15 mouse cellular contexts compared by ENCODE assay signal in genomic region chr11:20278702-20279101, GRCm38 (mm10). TPM values are rescaled to one million over a fixed set of nuclear protein-coding genes. Genes with fewer than 3 reads are reported as not detected.
DNase-seq lines count a peak whose midpoint lies in the region; ATAC-seq lines count a peak whose summit lies in the region.
"Had no signal": no experiment of that assay in that cellular context is flagged by ENCODE, and none has a peak within 500 bp of the region (broad histone marks: within the 10 kb centered on the region; RNA-seq: fewer than 3 reads in every experiment).

No protein-coding gene starts in this region.

- no peaks in the 10 kb centered on the region for H3K27me3 ChIP-seq in heart, embryonic 10.5 days (ENCODE audit: insufficient read depth, poor library complexity, severe bottlenecking)
- no peaks in the 10 kb centered on the region for H3K27me3 ChIP-seq in lung, embryonic 16.5 days (ENCODE audit: control insufficient read depth, insufficient read depth, low read depth, low read length)
- H3K27me3 ChIP-seq in kidney, embryonic 16.5 days (ENCODE audit: insufficient read depth, low read length): no peaks in the 10 kb centered on the region
- no peaks in the 10 kb centered on the region for H3K27me3 ChIP-seq in stomach, embryonic 15.5 days (replicated peaks)
- H3K27me3 ChIP-seq: midbrain, embryonic 15.5 days had no signal

- no peak overlapping the region for H3K4me3 ChIP-seq in heart, embryonic 10.5 days
- no peak overlapping the region for H3K4me3 ChIP-seq in lung, embryonic 16.5 days (ENCODE audit: low read length)
- H3K4me3 ChIP-seq in kidney, embryonic 16.5 days (ENCODE audit: low read length): no peak overlapping the region
- no peak overlapping the region for H3K4me3 ChIP-seq in stomach, embryonic 15.5 days (replicated peaks)
- H3K4me3 ChIP-seq: heart, adult 2 months; midbrain, embryonic 15.5 days had no signal

- no peaks in the 10 kb centered on the region for H3K9me3 ChIP-seq in heart, embryonic 10.5 days
- H3K9me3 ChIP-seq in lung, embryonic 16.5 days (ENCODE audit: control insufficient read depth, low read length): no peaks in the 10 kb centered on the region
- no peaks in the 10 kb centered on the region for H3K9me3 ChIP-seq in kidney, embryonic 16.5 days (ENCODE audit: low read length)
- no peaks in the 10 kb centered on the region for H3K9me3 ChIP-seq in stomach, embryonic 15.5 days
- H3K9me3 ChIP-seq: midbrain, embryonic 15.5 days had no signal

- WGBS in heart, embryonic 10.5 days: 13% methylated on average over 5 of the region's 5 CpGs
- WGBS in lung, embryonic 16.5 days: 16% methylated on average over 5 of the region's 5 CpGs
- WGBS in kidney, embryonic 16.5 days: 32% methylated on average over 5 of the region's 5 CpGs
- WGBS in stomach, embryonic 15.5 days: 26% methylated on average over 5 of the region's 5 CpGs

- peak; percentile 66 for DNase-seq in heart, embryonic 10.5 days (ENCODE audit: low spot score)
- DNase-seq in heart, adult 8-10 months (ENCODE audit: low spot score): no peak
- DNase-seq in lung, adult 18-20 months: no peak
- DNase-seq in left cerebral cortex, adult 11 months (ENCODE audit: low spot score): no peak
- no peak for DNase-seq in liver
- DNase-seq: cerebellum, adult 9-11 months; gastrocnemius, postnatal 10 days; heart, adult 2 months; heart, postnatal 10 days; right cerebral cortex, adult 18-20 months; thymus, adult 2 months had no signal

- H3K4me2 ChIP-seq in lung, embryonic 16.5 days (ENCODE audit: low read depth, low read length): no peak overlapping the region
- H3K4me2 ChIP-seq in kidney, embryonic 16.5 days (replicated peaks; ENCODE audit: low read depth, low read length): no peak overlapping the region
- H3K4me2 ChIP-seq in stomach, embryonic 15.5 days: no peak overlapping the region
- H3K4me2 ChIP-seq: midbrain, embryonic 15.5 days had no signal

- H3K36me3 ChIP-seq in heart, embryonic 10.5 days: no peaks in the 10 kb centered on the region
- no peaks in the 10 kb centered on the region for H3K36me3 ChIP-seq in lung, embryonic 16.5 days (ENCODE audit: control insufficient read depth, insufficient read depth, low read length)
- no peaks in the 10 kb centered on the region for H3K36me3 ChIP-seq in kidney, embryonic 16.5 days (ENCODE audit: insufficient read depth, low read length)
- no peaks in the 10 kb centered on the region for H3K36me3 ChIP-seq in stomach, embryonic 15.5 days
- H3K36me3 ChIP-seq: midbrain, embryonic 15.5 days had no signal

- peak; percentile 73 for ATAC-seq in lung, embryonic 16.5 days (ENCODE audit: low read depth)
- peak; percentile 57; the same call in 1 of the 2 replicates for ATAC-seq in kidney, embryonic 16.5 days (ENCODE audit: low FRiP score, low TSS enrichment)
- peak; percentile 79 for ATAC-seq in stomach, embryonic 15.5 days (ENCODE audit: insufficient read depth, low FRiP score, low read depth)
- ATAC-seq: midbrain, embryonic 15.5 days had no signal

- H3K9ac ChIP-seq in lung, embryonic 16.5 days (ENCODE audit: low read length): no peak overlapping the region
- no peak overlapping the region for H3K9ac ChIP-seq in kidney, embryonic 16.5 days (replicated peaks; ENCODE audit: low read length)
- H3K9ac ChIP-seq in stomach, embryonic 15.5 days: no peak overlapping the region
- H3K9ac ChIP-seq: midbrain, embryonic 15.5 days had no signal

- peaks cover 9% of the 10 kb centered on the region; the same call in 1 of the 2 replicates for H3K4me1 ChIP-seq in heart, embryonic 10.5 days
- H3K4me1 ChIP-seq in lung, embryonic 16.5 days (replicated peaks; ENCODE audit: control insufficient read depth, insufficient read depth, low read length): peaks cover 10% of the 10 kb centered on the region
- H3K4me1 ChIP-seq in kidney, embryonic 16.5 days (ENCODE audit: insufficient read depth, low read length): no peaks in the 10 kb centered on the region
- H3K4me1 ChIP-seq in stomach, embryonic 15.5 days: 0 out of 2 replicates have a peak, but pooled peaks cover 2% of the 10 kb centered on the region
- H3K4me1 ChIP-seq: midbrain, embryonic 15.5 days had no signal

- H3K27ac ChIP-seq in heart, embryonic 10.5 days: no peak overlapping the region
- peak overlapping the region; percentile 30; the same call in 1 of the 2 replicates for H3K27ac ChIP-seq in lung, embryonic 16.5 days (ENCODE audit: low read length)
- no peak overlapping the region for H3K27ac ChIP-seq in kidney, embryonic 16.5 days (ENCODE audit: low read length)
- no peak overlapping the region for H3K27ac ChIP-seq in stomach, embryonic 15.5 days
- H3K27ac ChIP-seq: heart, adult 2 months; midbrain, embryonic 15.5 days had no signal

RNA-seq across cellular contexts. Expression of gene Cep68, which starts 29.5 kb away (rescaled TPM):
- 39.0 and 40.8 TPM in 2 replicates for polyA plus RNA-seq in heart, embryonic 10.5 days (2016; fragmentation: Nextera tagmentation; extraction: Ambion mirVana)
- total RNA-seq in heart, adult 8-10 months (2022): 10 to 100 TPM; 41.9 to 47.2 (median 43.2) TPM
- polyA plus RNA-seq in lung, embryonic 16.5 days (2015; fragmentation: Nextera tagmentation; extraction: Ambion mirVana): 36.8 and 37.0 TPM in 2 replicates
- polyA plus RNA-seq in kidney, embryonic 16.5 days (2015; fragmentation: Nextera tagmentation; extraction: Ambion mirVana): 35.1 and 40.5 TPM in 2 replicates
- polyA plus RNA-seq in stomach, embryonic 15.5 days (2015; fragmentation: Nextera tagmentation; extraction: Ambion mirVana): 24.3 and 26.6 TPM in 2 replicates

RNA-seq across cellular contexts. Expression of gene Slc1a4, which starts 53.8 kb away (rescaled TPM):
- polyA plus RNA-seq in heart, embryonic 10.5 days (2016; fragmentation: Nextera tagmentation; extraction: Ambion mirVana): 6.7 and 10.8 TPM in 2 replicates
- 1 to 10 TPM; 1.2 to 1.8 (median 1.4) TPM for total RNA-seq in heart, adult 8-10 months (2022)
- polyA plus RNA-seq in lung, embryonic 16.5 days (2015; fragmentation: Nextera tagmentation; extraction: Ambion mirVana): 17.9 and 18.2 TPM in 2 replicates
- 9.4 and 9.8 TPM in 2 replicates for polyA plus RNA-seq in kidney, embryonic 16.5 days (2015; fragmentation: Nextera tagmentation; extraction: Ambion mirVana)
- 15.0 and 15.4 TPM in 2 replicates for polyA plus RNA-seq in stomach, embryonic 15.5 days (2015; fragmentation: Nextera tagmentation; extraction: Ambion mirVana)
